Mouse (Mus musculus) E14TG2a.4 (cell line): Measurements from ENCODE around the gene Olfr782.

ENCODE experiments used
- CTCF ChIP-seq: conservative IDR thresholded peaks from 2 replicates; pipeline ENCODE4 v1.5.1; 2014; ENCODE audit warnings: low read length
- NANOG ChIP-seq: IDR thresholded peaks from 2 replicates; pipeline ENCODE4 v1.6.1; 2014; ENCODE audit warnings: borderline replicate concordance, low read length, mixed read lengths
- POU5F1 ChIP-seq: IDR thresholded peaks from 2 replicates; pipeline ENCODE4 v1.6.1; 2014; ENCODE audit warnings: low read length, borderline replicate concordance

- no peak for TF ChIP-seq CTCF
- no peak for TF ChIP-seq POU5F1
- TF ChIP-seq NANOG: no peak
Observed at GRCm38 (mm10) chr10:129400892-129401291, 52.2 kb downstream of the Olfr782 start.
